Mouse (Mus musculus) heart, postnatal 25 days (tissue): ENCODE results near the gene Prex1. TPM values are rescaled to one million over a fixed set of nuclear protein-coding genes. Genes with fewer than 3 reads are reported as not detected.

Source experiments
- DNase-seq: peaks from one replicate; pipeline ENCODE4 v3.0.0; 2022; ENCODE audit warnings: low spot score
- intact Hi-C: fragments of 180-260 bp; cut with DNase I; formaldehyde crosslinking; loops from one replicate; pipeline ENCODE4 v1.15.1; 2025
- total RNA-seq, 2 experiments: library from RNA; stranded (reverse); gene quantifications; 2 replicates each; pipeline ENCODE4 v1.2.3; 2021

Gene Prex1
- total RNA-seq, 2 experiments from 2014 or later: 5.9 to 6.6 TPM

DNA sequence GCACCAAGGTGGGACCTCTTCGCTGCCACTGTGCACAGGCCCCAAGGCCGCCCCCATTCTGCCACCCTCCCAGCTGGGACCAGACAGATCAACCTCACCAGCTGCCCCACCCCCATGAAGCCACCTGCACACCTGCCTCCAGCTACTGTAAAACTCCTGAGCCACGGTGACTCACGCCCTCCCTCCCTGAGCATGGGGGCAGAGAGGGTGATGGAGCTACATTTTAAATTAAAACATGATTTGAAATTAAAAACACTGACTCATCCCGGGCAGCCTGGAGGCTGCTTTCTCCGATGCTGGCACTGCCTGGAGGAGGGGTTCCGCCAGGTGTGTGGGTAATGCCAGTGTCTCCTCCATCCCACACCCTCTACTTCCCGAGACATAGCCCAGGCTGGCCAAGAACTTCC is 71.0 kb downstream of the Prex1 start:
- no peak for DNase-seq
- intact Hi-C loops: no loop called here

DNA sequence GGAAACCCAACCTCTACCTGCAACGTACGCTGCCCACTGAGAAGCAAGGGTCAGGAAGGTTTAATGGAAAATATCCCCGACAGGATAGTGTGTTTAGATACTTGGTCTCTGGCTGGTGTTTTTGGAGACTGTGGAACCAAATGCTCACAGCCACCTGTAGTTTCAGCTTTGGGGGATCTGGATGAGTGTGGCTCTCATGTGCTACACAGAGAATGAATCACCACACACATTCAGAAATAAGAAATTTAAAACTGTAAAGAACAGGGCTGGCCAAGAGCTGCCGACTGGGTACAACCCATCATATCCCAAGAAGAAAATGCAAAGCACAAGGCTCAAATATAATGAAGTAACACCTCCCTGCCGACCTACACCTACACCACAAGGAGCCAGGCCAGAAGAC is 73.9 kb downstream of the Prex1 start:
- DNase-seq: no peak
- intact Hi-C loops: no loop called here

DNA sequence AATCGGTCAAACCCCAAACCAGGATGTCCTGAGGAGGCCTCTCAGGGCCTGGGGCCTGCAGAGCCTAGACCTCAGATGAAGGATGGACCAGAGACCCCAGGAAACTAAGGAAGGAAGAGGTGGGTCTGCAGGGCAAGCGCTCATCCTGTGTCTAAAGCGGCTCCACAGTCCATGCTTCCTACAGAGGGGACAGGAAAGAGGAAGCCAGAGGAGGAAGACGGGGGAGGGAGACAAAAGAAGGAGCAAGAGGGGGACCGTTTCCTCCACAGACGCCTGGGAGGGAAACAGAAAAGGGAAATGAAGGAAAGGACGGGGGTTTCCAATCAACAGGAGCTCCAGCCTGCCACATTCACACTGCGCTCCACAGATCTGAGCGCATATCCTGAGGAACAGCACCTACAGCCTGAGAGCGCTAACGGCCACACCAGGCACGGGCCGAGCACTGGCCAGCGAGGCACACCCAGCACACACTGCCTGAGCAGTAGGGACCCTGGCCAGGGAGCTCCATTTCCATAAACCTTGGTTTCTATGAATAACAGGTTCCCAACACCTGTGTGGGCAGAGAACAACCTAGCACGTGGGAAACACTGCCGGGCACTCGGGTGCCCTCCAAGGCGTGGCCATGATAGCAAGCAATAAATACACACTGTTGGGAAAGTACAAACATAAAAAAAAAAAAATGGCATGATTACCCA is 74.5 kb downstream of the Prex1 start:
- intact Hi-C loops: no loop called here
- no peak for DNase-seq

DNA sequence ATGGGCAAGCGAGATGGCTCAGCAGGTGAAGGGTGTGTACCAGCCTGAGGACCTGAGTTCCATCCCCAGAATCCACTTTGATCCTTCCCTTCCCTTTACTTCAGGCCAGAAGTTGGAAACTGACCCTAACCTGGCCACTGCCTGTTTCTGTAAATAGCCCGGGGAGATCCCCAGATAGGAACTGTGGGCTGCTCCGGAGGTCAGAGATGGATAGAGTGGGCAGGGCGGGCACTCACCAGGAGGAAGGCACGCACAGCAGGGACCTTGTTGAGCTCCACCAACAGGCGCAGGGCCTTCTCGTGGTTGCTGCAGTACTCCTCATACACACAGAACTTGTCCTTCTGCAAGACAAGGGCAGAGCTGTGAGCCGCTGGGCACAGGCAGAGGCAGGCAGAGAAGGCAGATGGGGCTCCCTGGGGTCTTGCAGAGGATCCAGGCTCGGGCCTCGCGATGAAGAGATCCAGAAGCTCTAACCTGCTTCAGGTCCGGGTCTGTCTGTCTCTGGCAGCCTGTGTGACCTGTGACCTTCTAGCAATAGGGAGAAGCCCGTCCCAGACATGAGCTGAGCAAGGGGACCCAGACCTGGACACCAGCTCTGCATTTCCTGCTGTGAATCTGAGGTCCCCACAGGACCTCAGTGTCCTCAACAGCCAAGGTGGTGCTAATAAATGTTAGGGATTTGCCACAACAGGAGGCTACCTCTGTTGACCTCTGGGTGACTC is 75.4 kb downstream of the Prex1 start:
- no peak for DNase-seq
- intact Hi-C loops: no loop called here

DNA sequence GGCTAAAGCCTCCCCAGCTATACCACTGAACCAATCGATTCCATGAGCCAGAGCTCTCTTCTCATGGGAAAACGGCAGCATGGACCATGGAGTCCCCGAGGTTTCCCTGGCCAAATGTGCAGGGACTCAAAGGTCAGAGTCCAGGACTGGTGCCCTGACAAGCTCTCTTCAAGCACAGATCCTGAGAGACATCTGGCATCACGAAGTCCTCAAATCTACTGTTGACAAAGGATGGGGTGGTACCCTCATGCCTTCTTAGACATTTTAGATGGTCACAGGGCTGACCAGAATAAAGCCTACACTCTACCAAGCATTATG is 76.0 kb downstream of the Prex1 start:
- intact Hi-C loops: no loop called here
- DNase-seq: no peak

DNA sequence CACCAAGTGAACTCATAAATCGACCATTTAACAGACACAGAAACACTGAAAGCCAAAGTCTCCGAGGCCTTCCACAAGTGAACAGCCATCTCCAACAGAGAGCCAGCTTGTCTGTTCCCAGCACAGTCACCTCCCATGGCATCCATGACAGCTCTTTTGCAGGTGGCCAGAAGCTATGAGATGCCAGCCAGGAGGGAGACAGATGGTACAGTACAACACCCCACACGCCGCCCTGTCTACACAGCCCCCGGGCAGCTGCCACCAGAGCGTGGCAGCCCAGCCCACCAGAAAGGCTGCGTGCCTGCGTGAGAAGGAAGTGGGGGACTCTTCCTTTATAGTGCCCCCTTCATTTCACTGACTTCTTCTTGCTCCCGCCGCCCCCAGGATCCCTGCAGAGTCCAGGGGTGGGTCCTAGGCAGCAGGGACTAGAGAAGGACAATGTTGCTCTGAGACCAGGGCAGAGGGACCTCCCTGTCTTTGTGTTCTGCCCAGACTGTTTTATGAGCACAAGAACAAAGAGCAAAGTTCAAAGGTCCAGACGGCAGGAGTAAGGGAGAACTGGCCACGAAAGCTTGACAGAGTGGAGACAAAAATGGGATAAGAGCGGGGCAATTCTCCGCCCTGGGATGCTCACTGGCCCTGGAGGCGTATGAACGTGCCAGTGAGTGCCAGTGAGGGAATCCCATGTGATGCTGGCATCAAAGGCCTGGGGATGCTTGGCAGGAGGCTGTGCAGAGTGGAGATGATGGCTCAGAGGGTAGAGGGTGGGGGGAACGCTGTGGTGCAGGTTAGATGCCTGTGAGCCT is 76.6 kb downstream of the Prex1 start:
- DNase-seq: no peak
- intact Hi-C loops: no loop called here

DNA sequence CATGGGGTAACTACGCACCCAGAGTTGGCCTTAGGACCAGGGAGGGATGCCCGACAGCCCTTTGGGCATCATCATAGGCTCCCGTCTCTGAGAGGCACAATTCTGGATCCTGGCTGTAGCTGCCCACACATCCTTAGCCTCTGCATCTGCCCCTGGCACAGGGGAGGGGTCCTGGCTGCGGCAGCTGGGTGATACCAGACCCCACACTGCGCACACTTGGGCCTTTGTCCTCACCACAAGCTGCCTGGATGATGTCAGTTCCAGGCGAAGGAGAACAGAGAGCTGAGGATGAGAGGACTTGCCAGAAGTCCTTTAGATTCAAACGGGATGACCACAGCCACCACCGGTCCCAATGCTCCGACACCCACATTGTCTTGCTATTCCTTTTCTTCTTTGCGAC is 78.1 kb downstream of the Prex1 start:
- intact Hi-C loops: no loop called here
- DNase-seq: no peak

DNA sequence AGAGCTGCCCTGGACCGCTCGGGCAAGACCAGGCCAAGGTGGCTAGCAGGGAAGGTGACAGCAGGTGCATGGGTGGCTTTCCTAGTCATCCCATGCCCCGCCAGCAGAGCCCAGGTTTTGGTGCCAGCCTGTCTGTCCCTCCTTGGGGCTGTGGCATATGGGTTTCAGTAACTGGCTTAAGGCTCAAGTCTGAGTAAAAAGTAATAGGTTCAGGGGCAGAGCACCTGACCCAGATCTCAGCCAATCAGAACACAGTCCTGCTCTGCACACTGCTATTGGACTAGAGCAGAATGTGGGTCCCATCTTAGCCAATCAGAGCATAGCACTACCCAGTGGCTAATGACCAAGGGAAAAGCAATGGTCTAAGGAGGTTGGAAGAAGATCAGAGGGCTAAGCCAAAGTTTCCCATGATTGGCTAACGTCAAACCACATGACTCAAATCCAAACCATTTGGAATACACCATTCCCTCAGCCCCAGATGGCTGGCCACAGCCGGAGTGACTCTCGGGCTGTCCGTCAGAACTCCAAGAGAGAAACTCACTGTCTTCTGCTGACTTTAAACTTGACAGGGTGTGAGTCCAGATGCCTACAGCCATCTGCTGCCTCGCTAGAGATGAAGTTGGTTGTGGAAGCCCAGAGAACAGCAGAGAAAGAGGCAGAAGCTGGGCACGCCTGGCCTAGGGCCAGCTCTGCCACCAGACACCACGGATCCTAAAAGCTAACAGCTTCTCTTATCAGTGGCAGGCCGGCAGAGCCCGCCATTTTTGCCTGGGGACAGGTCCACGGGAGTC is 80.9 kb downstream of the Prex1 start:
- DNase-seq: no peak
- intact Hi-C loops: no loop called here

DNA sequence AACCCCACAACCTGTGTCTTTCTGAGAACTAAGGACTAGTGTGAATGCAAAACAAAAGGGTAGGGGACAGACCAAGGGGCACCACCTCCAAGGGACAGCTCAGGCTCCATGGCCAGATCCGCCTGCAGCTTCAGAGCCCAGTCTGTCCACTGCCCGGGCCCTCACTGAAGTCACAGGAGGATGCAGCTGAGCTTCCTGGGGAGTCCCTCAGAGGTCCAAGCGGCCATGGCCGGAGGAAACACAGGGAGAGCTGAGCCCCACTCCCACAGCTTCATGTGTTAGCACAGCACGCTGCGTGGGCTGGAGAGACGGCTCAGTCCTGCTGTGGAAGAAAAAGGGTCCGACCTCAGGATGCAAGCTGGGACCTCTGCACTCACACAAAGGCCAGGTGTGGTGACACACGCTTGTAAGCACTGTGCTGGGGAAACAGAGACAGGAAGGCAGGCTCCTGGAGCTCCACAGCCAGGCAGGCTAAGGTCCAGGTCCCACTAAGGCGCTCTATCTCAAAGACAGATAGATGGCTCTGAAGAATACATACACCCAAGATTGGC is 81.9 kb downstream of the Prex1 start:
- intact Hi-C loops: no loop called here
- no peak for DNase-seq

DNA sequence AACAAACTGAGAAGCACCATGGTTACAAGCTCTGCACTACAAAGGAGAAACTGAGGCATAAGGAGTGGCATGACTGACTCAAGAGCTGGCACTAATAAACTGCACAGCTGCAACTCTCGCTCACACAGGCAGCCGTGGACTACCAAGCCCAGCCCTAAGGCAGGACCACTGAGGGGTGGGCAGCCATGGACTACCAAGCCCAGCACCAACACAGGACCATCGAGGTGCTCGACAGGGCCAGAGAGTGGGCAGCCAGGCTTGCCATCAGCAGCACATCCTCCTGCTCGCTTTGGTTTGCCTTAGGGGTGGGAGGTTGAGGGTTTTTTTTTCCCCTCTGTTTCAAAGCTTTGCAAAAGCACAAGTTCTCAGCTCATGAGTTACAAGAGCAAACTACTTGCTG is 82.4 kb downstream of the Prex1 start:
- DNase-seq: no peak
- intact Hi-C loops: no loop called here

DNA sequence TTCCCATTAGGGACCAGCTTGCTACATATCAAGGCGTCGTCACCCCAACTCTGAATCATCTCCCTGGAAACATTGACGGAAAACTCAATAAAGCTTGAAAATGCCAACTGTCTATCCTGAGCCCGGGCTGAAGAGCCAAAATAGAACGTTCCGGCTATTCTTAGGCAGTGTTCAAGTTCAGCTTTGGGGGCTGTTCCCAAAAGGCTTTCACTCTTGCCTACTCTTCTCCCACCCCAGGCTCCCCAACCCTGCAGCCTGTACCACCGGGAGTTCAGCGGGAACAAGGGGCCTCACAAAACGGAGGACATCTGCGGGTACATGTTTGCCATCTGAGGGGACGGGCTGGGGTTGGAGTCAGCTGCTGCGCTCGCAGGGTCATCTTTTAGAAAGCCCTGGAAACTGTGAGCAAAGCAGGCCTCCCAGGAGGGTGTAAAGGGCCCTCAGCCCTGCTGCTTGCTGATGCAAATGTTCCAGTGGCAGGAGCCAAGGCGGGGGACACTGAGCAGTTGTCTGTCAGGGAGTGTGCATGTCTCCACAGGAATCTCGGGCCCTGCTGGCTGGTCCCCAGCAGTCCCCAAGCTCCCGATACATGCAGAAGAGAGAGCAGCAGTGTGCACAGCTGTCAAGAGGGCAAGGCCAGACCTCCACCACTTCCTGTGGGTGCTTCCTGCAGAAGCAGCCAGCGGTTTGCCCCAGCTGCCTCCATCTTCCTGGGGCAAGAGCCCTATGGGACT is 83.5 kb downstream of the Prex1 start:
- DNase-seq: no peak
- intact Hi-C loops: no loop called here

DNA sequence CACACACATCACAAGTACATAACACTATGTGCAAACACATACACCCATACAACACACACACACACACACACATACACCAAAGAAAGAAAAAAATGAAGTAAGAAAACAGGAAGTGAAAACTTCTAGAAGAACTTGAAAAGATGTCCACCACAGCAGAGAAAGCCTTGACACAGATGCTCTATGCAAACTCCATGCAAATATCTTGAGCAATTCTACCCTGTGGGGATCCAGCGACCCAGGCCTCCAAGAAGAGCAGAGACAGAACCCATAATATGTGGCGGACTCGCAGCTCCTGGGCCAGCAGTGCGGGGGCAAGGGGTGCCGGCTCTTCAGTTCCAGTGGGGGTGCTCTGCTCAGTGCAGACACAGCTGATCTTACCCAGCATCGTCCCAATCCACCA is 86.1 kb downstream of the Prex1 start:
- intact Hi-C loops: no loop called here
- no peak for DNase-seq

DNA sequence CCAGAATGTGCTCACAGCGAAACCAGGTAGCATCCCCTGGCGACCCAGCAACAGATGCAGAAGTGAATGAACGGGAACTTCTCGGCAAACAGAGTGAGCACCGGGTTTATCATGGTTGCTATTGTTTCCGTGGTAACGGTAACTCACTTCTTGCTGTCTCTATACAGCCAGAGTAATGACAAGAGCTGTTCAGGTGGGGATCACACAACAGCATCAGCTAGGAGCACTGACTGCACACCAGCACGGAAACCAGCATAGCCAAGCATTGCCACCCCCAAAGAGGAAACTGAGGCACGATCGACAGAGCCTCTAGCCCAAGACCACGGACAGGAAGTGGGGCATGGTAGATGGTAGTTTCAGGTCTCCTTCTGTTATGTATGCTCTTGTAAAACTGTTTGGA is 88.4 kb downstream of the Prex1 start:
- no peak for DNase-seq
- intact Hi-C loops: no loop called here

DNA sequence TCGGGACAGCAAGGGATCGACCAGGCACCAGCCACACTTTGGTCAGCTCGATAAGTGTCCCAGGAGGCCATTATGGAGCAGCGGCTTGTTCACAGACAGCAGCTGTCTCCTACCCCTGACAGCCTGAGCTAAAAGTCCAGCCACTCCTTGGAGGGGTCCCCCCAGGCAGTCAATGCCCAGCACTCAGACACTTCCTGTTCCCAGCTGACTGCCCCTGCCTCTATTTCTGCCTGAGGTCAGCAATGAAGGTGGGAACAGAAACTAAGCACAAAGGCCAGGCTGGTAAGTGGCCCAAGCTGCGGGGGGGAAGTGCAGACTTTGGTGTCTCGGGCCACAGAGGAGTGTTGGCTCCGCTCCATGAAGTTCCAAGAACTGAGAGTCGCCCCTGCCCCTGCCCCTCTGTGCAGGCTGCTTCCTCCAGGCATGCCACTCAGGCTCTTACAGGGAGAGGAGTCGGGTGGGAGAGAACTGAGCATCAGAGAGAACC is 90.5 kb downstream of the Prex1 start:
- DNase-seq: no peak
- intact Hi-C loops: no loop called here

DNA sequence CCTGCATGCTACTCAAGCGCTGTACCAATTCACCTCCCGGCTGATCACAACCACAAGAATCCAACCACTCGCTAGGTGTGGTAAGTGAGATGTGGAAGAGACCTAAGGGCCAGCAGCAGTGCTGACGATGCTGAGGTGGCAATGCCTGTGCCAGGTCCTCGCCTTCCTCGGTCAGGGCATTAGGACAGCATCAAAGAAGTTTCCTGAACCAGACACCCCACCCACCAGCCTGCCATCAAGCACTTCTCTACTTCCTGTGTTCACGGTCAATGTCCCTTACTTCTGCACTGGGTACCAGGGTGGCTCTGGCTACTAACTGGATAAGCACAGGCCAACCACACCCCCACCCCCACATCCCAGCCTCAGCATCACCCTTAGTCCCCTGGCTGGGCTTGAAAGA is 91.0 kb downstream of the Prex1 start:
- no peak for DNase-seq
- intact Hi-C loops: no loop called here

DNA sequence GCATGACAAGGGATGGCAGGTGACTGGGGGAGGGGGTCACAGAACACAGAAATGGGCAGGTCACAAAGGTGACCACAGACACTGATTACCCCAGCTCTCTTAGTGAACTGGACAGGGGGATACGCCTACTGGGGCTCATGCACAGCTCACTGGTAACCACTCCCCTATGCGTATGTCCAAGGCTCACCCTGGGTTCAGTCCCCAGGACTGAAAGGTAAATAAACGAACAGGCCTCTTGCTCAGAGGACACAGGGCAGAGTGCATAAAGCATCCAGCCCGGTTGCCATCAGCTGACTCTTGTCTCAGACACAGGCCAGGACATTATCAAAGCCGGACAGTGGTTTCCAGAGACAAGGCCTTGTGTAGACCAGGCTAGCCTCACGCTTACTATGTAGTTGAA is 91.6 kb downstream of the Prex1 start:
- no peak for DNase-seq
- intact Hi-C loops: no loop called here

DNA sequence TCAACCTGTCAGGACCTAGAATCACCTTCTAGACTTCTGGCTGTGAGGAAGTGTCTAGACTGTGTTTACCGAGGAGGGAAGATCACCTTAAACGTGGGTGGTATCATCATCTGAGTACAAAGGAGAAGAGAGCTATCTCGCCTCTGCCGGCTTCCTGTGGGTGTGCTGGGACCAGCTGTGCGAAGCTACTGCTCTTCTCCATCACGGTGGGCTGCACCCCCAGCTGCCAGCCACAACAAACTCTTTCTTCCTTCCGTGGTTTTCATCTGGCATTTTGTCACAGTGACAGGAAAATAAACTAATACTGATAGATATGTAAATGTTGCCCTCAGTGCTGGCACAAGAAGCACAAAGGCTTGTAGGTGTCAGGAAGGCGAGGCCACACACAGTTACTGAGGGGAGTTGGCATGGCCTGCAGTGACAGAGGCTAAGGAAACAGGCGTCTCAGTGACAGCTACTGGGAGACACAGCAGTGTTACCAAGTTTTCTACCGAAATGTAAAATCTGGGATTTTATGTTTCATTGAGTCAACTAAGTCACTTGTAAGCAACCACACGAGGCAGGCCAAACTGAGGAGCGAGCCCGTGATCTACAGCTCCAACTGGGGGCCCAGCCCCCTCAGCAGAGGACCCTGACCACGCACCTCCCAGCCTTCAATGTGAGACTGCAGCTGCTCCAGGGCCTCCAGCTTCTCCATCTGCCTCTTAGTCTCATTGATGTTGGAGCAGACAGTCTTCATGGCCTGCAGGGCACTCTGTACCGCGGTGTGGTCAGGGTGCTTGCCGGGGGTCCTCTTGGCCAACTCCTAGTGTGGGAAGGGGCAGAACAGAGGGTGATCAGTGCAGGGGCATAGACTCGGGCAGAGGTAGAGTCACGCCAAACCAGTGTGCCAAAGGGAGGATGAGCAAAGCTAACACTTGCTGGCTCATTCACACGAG is 92.8 kb downstream of the Prex1 start:
- intact Hi-C loops: no loop called here

DNA sequence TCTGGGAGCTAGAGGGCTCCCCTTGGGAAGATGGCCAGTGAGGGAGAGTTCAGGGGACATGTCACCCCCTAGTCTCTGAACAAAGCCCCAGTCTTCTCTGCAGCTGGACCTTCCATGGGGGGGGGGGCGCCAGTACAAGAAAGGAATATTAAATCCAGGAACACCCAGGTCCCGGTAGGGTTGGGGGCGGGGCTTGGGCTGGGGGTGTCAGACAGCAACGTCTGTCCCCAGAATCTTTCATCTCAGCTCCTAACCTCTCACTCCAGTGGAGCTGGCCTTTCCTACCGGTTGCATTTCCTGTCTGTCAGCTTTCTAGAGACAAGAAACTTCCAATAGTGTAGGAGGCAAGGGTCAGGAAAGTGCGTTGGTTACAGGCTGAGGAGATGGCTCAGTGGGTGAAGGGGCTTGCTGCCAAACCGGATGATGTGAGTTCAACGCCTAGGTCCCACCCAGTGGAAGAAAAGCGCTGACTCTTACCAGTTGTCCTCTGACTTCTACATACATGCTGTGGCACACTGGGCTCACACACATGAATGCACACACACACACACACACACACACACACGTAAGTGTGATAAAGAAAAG is 93.6 kb downstream of the Prex1 start:
- no peak for DNase-seq
- intact Hi-C loops: no loop called here

More for the DNA sequence above, 92.8 kb downstream of the Prex1 start:
- no peak for DNase-seq
